Mouse (Mus musculus): ENCODE data around the gene Timp4. TPM values are rescaled to one million over a fixed set of nuclear protein-coding genes. Genes with fewer than 3 reads are reported as not detected.
A peak's percentile ranks its signal among the peaks of the same experiment; 100 is the strongest.

Gene Timp4
- polyA plus RNA-seq, 1 experiment from 2014 or later: 5.0 TPM

GRCm38 (mm10) chr6:115231836-115232235 is 20.2 kb downstream of the Timp4 start:
- WGBS: 38% methylated on average over 4 of the region's 4 CpGs
- no peaks in the 10 kb centered on the region for H3K9me3 ChIP-seq (ENCODE audit: low read length)
- H3K36me3 ChIP-seq (ENCODE audit: insufficient read depth, low read length): no peaks in the 10 kb centered on the region
- H3K4me2 ChIP-seq (replicated peaks; ENCODE audit: low read depth, low read length): no peak overlapping the region
- DNase-seq (ENCODE audit: low spot score) (no peak), ATAC-seq (no peak)
- H3K9ac ChIP-seq (replicated peaks; ENCODE audit: low read depth): no peak overlapping the region
- H3K4me3 ChIP-seq (ENCODE audit: low read depth, low read length): no peak overlapping the region
- TF ChIP-seq CTCF (IDR thresholded peaks at IDR 0.05) (no peak), EP300 (IDR thresholded peaks at IDR 0.05) (no peak)
- 0 out of 2 replicates have a peak, but pooled peaks cover 5% of the 10 kb centered on the region for H3K4me1 ChIP-seq (ENCODE audit: insufficient read depth, low read depth, low read length)
- H3K27ac ChIP-seq (ENCODE audit: low read length): no peak overlapping the region
- H3K27me3 ChIP-seq (replicated peaks; ENCODE audit: insufficient read depth, low read length): no peaks in the 10 kb centered on the region

- Histone ChIP-seq H3K27me3 (replicated peaks; ENCODE audit: insufficient read depth, low read length) (no peaks in the 10 kb centered on the region), H3K9ac (replicated peaks; ENCODE audit: low read depth) (no peak overlapping the region), H3K27ac (ENCODE audit: low read length) (no peak overlapping the region), H3K9me3 (ENCODE audit: low read length) (no peaks in the 10 kb centered on the region), H3K4me2 (replicated peaks; ENCODE audit: low read depth, low read length) (no peak overlapping the region), H3K4me3 (ENCODE audit: low read depth, low read length) (no peak overlapping the region), H3K36me3 (ENCODE audit: insufficient read depth, low read length) (no peaks in the 10 kb centered on the region), H3K4me1 (ENCODE audit: insufficient read depth, low read depth, low read length) (0 out of 2 replicates have a peak, but pooled peaks cover 5% of the 10 kb centered on the region)
- ATAC-seq (no peak), DNase-seq (ENCODE audit: low spot score) (no peak)
- TF ChIP-seq CTCF (IDR thresholded peaks at IDR 0.05): no peak
- no peak for TF ChIP-seq EP300 (IDR thresholded peaks at IDR 0.05)
- 76% methylated on average over 3 of the region's 3 CpGs for WGBS
Measured at GRCm38 (mm10) chr6:115230557-115230956, 21.4 kb downstream of the Timp4 start.

GRCm38 (mm10) chr6:115227529-115227928 is 24.5 kb downstream of the Timp4 start:
- ATAC-seq: peak; percentile 47; the same call in 1 of the 2 replicates
- Histone ChIP-seq H3K36me3 (ENCODE audit: insufficient read depth, low read length) (no peaks in the 10 kb centered on the region), H3K4me1 (ENCODE audit: insufficient read depth, low read depth, low read length) (0 out of 2 replicates have a peak, but pooled peaks cover 5% of the 10 kb centered on the region), H3K9ac (replicated peaks; ENCODE audit: low read depth) (no peak overlapping the region), H3K4me2 (replicated peaks; ENCODE audit: low read depth, low read length) (no peak overlapping the region), H3K27me3 (replicated peaks; ENCODE audit: insufficient read depth, low read length) (no peaks in the 10 kb centered on the region), H3K9me3 (ENCODE audit: low read length) (no peaks in the 10 kb centered on the region), H3K27ac (ENCODE audit: low read length) (no peak overlapping the region), H3K4me3 (ENCODE audit: low read depth, low read length) (no peak overlapping the region)
- 9% methylated on average over 2 of the region's 2 CpGs for WGBS
- TF ChIP-seq CTCF (IDR thresholded peaks at IDR 0.05) (peak; percentile 91), EP300 (IDR thresholded peaks at IDR 0.05) (no peak)
- DNase-seq (ENCODE audit: low spot score): peak; percentile 86

GRCm38 (mm10) chr6:115227043-115227442 is 25.0 kb downstream of the Timp4 start, which contains the start of gene Gm17482:
Gm17482 (plus strand) TSS chr6:115227343.
- no peak within 1 kb of the TSS for H3K27ac ChIP-seq (ENCODE audit: low read length)
- WGBS: 68% methylated on average over 4 of the region's 4 CpGs

GRCm38 (mm10) chr6:115225519-115225918 is 26.5 kb downstream of the Timp4 start:
- Histone ChIP-seq H3K27me3 (replicated peaks; ENCODE audit: insufficient read depth, low read length) (no peaks in the 10 kb centered on the region), H3K36me3 (ENCODE audit: insufficient read depth, low read length) (no peaks in the 10 kb centered on the region), H3K4me1 (ENCODE audit: insufficient read depth, low read depth, low read length) (no peaks in the 10 kb centered on the region), H3K4me3 (ENCODE audit: low read depth, low read length) (no peak overlapping the region), H3K9me3 (ENCODE audit: low read length) (no peaks in the 10 kb centered on the region), H3K27ac (ENCODE audit: low read length) (no peak overlapping the region), H3K9ac (replicated peaks; ENCODE audit: low read depth) (no peak overlapping the region), H3K4me2 (replicated peaks; ENCODE audit: low read depth, low read length) (no peak overlapping the region)
- TF ChIP-seq EP300 (IDR thresholded peaks at IDR 0.05): no peak
- TF ChIP-seq CTCF (IDR thresholded peaks at IDR 0.05): no peak
- DNase-seq (ENCODE audit: low spot score) (no peak), ATAC-seq (no peak)
- 35% methylated on average over 3 of the region's 3 CpGs for WGBS

More at GRCm38 (mm10) chr6:115227043-115227442, 25.0 kb downstream of the Timp4 start, which contains the start of gene Gm17482:
- no peak within 1 kb of the TSS for H3K4me3 ChIP-seq (ENCODE audit: low read depth, low read length)
- no peak for TF ChIP-seq EP300 (IDR thresholded peaks at IDR 0.05)
- TF ChIP-seq CTCF (IDR thresholded peaks at IDR 0.05): no peak
- no peak within 1 kb of the TSS for H3K9ac ChIP-seq (replicated peaks; ENCODE audit: low read depth)
- no peaks in the 10 kb centered on the region for H3K9me3 ChIP-seq (ENCODE audit: low read length)
- no peaks in the 10 kb centered on the region for H3K27me3 ChIP-seq (replicated peaks; ENCODE audit: insufficient read depth, low read length)
- H3K4me1 ChIP-seq (ENCODE audit: insufficient read depth, low read depth, low read length): 0 out of 2 replicates have a peak, but pooled peaks cover under 1% of the 10 kb centered on the region
- ATAC-seq (no peak), DNase-seq (ENCODE audit: low spot score) (no peak)
- H3K36me3 ChIP-seq (ENCODE audit: insufficient read depth, low read length): no peaks in the 10 kb centered on the region
- no peak within 1 kb of the TSS for H3K4me2 ChIP-seq (replicated peaks; ENCODE audit: low read depth, low read length)

GRCm38 (mm10) chr6:115221215-115221641 is 30.8 kb downstream of the Timp4 start:
- Histone ChIP-seq H3K9ac (replicated peaks; ENCODE audit: low read depth) (no peak overlapping the region), H3K27ac (ENCODE audit: low read length) (no peak overlapping the region)

More at GRCm38 (mm10) chr6:115221215-115221641, 30.8 kb downstream of the Timp4 start:
- no peak overlapping the region for H3K4me2 ChIP-seq (replicated peaks; ENCODE audit: low read depth, low read length)
- H3K27me3 ChIP-seq (replicated peaks; ENCODE audit: insufficient read depth, low read length): no peaks in the 10 kb centered on the region
- no peak for DNase-seq (ENCODE audit: low spot score)
- H3K9me3 ChIP-seq (ENCODE audit: low read length): no peaks in the 10 kb centered on the region
- no peaks in the 10 kb centered on the region for H3K36me3 ChIP-seq (ENCODE audit: insufficient read depth, low read length)
- 81% methylated on average over 8 of the region's 8 CpGs for WGBS
- TF ChIP-seq CTCF (IDR thresholded peaks at IDR 0.05): no peak
- TF ChIP-seq EP300 (IDR thresholded peaks at IDR 0.05): no peak
- H3K4me1 ChIP-seq (ENCODE audit: insufficient read depth, low read depth, low read length): no peaks in the 10 kb centered on the region
- no peak overlapping the region for H3K4me3 ChIP-seq (ENCODE audit: low read depth, low read length)
- ATAC-seq: no peak

Measured in lung, postnatal 0 days (tissue).